Mouse (Mus musculus) bone marrow macrophage, adult 2 months (primary cell): Measurements from ENCODE around the gene Nck1.

ENCODE experiments used
- CTCF ChIP-seq: IDR thresholded peaks from 2 replicates; pipeline ENCODE4 v1.5.1; 2012; ENCODE audit warnings: low read depth, mild to moderate bottlenecking, low read length, moderate library complexity
- POLR2A ChIP-seq: IDR thresholded peaks from 2 replicates; pipeline ENCODE4 v1.6.1; 2012; ENCODE audit warnings: mild to moderate bottlenecking, low read depth, low read length, borderline replicate concordance

GRCm38 (mm10) chr9:100466743-100467142 is 79.2 kb downstream of the Nck1 start:
- no peak for TF ChIP-seq CTCF
- TF ChIP-seq POLR2A, result no peak
